Mouse (Mus musculus): ENCODE data around the gene Man2a1. TPM values are rescaled to one million over a fixed set of nuclear protein-coding genes. Genes with fewer than 3 reads are reported as not detected.

The Man2a1 gene
- polyA plus RNA-seq, 1 experiment from 2014 or later: 5.4 TPM

DNA sequence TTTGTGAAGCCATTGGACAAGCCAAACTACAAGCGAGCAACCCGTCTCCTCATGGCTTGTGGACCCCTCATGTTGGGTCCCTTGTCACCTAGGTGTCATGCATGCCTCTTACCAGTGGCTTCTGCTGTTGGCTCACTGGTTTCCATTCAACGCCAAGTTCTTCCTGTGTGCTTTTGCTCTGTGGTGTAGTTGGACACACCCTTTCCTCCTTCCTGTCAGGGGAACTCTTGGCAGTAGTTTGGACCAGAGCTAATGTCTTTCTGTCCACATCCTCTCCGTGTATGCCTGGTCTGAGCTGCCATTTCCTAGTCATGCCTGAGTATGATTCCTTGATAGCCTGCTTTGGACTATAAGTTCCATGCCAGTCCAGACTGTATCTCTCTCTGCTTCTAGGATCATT is 135.0 kb downstream of the Man2a1 start:
- Histone ChIP-seq H3K4me1 (no peaks in the 10 kb centered on the region), H3K9me3 (no peaks in the 10 kb centered on the region), H3K27me3 (replicated peaks) (no peaks in the 10 kb centered on the region), H3K36me3 (peaks cover 10% of the 10 kb centered on the region; the same call in 1 of the 2 replicates), H3K9ac (no peak overlapping the region), H3K27ac (no peak overlapping the region), H3K4me2 (replicated peaks) (no peak overlapping the region), H3K4me3 (no peak overlapping the region)
- ATAC-seq (ENCODE audit: low FRiP score, low read depth): no peak
- WGBS: 89% methylated on average over 4 of the region's 4 CpGs

DNA sequence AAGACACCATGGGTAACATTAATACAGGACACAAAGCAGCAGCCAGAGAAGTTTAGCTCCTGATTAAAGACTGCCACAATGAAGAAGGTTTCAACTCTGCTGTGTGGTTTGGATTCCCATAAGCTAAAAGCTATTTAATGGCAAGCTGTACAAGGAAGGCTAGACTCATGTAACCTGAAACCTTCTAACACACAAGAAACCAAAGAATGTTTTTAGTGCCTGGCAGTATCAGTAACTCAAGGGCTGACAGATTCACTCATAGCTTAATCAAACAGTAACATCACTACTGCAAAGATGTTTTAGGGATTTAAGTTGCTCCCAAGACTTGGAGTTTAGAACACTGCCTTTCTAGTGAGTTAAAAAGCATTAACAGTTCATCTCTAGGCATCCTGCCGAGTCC is 137.4 kb downstream of the Man2a1 start:
- H3K27me3 ChIP-seq (replicated peaks): no peaks in the 10 kb centered on the region
- H3K36me3 ChIP-seq: peaks cover 24% of the 10 kb centered on the region; the same call in 1 of the 2 replicates

GRCm38 (mm10) chr17:64739129-64739528 is 138.6 kb downstream of the Man2a1 start:
- H3K4me1 ChIP-seq: no peaks in the 10 kb centered on the region
- H3K9ac ChIP-seq: no peak overlapping the region
- no peak overlapping the region for H3K27ac ChIP-seq
- H3K27me3 ChIP-seq (replicated peaks): no peaks in the 10 kb centered on the region
- no peak overlapping the region for H3K4me2 ChIP-seq (replicated peaks)
- H3K4me3 ChIP-seq: no peak overlapping the region
- no peak for ATAC-seq (ENCODE audit: low FRiP score, low read depth)
- peaks cover 24% of the 10 kb centered on the region; the same call in 1 of the 2 replicates for H3K36me3 ChIP-seq
- H3K9me3 ChIP-seq: no peaks in the 10 kb centered on the region
- WGBS: 95% methylated on average over 6 of the region's 6 CpGs

More for the DNA sequence above, 137.4 kb downstream of the Man2a1 start:
- ATAC-seq (ENCODE audit: low FRiP score, low read depth): no peak
- Histone ChIP-seq H3K4me3 (no peak overlapping the region), H3K9ac (no peak overlapping the region), H3K27ac (no peak overlapping the region), H3K4me2 (replicated peaks) (no peak overlapping the region), H3K4me1 (no peaks in the 10 kb centered on the region), H3K9me3 (no peaks in the 10 kb centered on the region)
- 80% methylated on average over 1 of the region's 1 CpGs for WGBS

GRCm38 (mm10) chr17:64742715-64743605 is 142.4 kb downstream of the Man2a1 start:
- no peak for ATAC-seq (ENCODE audit: low FRiP score, low read depth)
- Histone ChIP-seq H3K4me1 (no peaks in the 10 kb centered on the region), H3K27me3 (replicated peaks) (no peaks in the 10 kb centered on the region), H3K9ac (no peak overlapping the region), H3K36me3 (peaks cover 26% of the 10 kb centered on the region; the same call in 1 of the 2 replicates), H3K27ac (no peak overlapping the region), H3K4me2 (replicated peaks) (no peak overlapping the region), H3K4me3 (no peak overlapping the region), H3K9me3 (no peaks in the 10 kb centered on the region; the same call in 1 of the 2 replicates)
- WGBS: 37% methylated on average over 6 of the region's 6 CpGs

DNA sequence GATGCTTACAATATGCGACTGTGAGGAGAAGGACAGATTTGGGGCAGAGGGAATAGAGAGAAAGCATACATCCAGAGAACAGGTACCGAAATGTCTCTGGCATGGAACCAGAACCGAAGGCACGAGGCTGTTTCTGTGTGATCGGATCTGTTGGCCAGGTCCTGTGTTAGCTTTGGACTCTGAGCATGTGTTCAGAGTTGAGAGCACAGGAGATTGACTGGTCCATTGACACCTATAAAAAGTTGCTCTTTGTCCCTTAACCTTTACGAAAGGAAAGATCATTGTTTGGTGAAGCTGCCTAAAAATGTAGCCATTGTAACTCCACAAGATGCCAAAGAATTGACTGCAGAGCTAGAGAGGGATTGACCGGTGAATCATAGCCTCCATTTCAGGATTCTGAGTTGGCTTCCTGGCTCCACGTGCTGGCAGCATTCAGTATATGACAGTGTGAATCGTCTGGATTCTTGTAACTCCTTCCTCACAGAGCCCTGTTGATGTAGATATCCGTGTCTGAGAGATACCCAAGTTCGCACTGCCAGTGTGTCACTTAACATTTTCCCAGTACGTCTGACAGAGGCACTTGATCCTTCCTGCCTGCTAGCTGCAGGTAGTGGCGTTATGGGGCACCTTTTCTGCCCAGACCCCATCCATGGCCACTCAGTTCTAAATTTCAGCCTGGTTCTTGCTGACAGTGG is 143.2 kb downstream of the Man2a1 start:
- no peak for ATAC-seq (ENCODE audit: low FRiP score, low read depth)
- no peak overlapping the region for H3K4me3 ChIP-seq
- no peak overlapping the region for H3K27ac ChIP-seq
- 92% methylated on average over 13 of the region's 13 CpGs for whole genome bisulfite sequencing
- peaks cover 22% of the 10 kb centered on the region; the same call in 1 of the 2 replicates for H3K36me3 ChIP-seq
- H3K9me3 ChIP-seq: no peaks in the 10 kb centered on the region; the same call in 1 of the 2 replicates
- no peaks in the 10 kb centered on the region for H3K27me3 ChIP-seq (replicated peaks)
- no peaks in the 10 kb centered on the region for H3K4me1 ChIP-seq
- no peak overlapping the region for H3K9ac ChIP-seq
- H3K4me2 ChIP-seq (replicated peaks): no peak overlapping the region

GRCm38 (mm10) chr17:64746637-64747225 is 146.2 kb downstream of the Man2a1 start:
- no peak overlapping the region for H3K27ac ChIP-seq
- H3K4me3 ChIP-seq: no peak overlapping the region
- ATAC-seq (ENCODE audit: low FRiP score, low read depth): no peak
- no peaks in the 10 kb centered on the region; the same call in 1 of the 2 replicates for H3K9me3 ChIP-seq
- no peak overlapping the region for H3K9ac ChIP-seq
- no peaks in the 10 kb centered on the region for H3K4me1 ChIP-seq
- H3K4me2 ChIP-seq (replicated peaks): no peak overlapping the region
- peaks cover 12% of the 10 kb centered on the region; the same call in 1 of the 2 replicates for H3K36me3 ChIP-seq
- H3K27me3 ChIP-seq (replicated peaks): no peaks in the 10 kb centered on the region
- 90% methylated on average over 8 of the region's 8 CpGs for WGBS

- H3K9me3 ChIP-seq: no peaks in the 10 kb centered on the region; the same call in 1 of the 2 replicates
- H3K4me2 ChIP-seq (replicated peaks): no peak overlapping the region
- no peak for ATAC-seq (ENCODE audit: low FRiP score, low read depth)
- H3K4me1 ChIP-seq: no peaks in the 10 kb centered on the region
- peaks cover 7% of the 10 kb centered on the region; the same call in 1 of the 2 replicates for H3K36me3 ChIP-seq
- H3K4me3 ChIP-seq: no peak overlapping the region
- H3K27me3 ChIP-seq (replicated peaks): no peaks in the 10 kb centered on the region
- no peak overlapping the region for H3K27ac ChIP-seq
- no peak overlapping the region for H3K9ac ChIP-seq
- WGBS: 88% methylated on average over 5 of the region's 5 CpGs
These were observed 146.9 kb downstream of the Man2a1 start for GRCm38 (mm10) chr17:64747461-64747860.

DNA sequence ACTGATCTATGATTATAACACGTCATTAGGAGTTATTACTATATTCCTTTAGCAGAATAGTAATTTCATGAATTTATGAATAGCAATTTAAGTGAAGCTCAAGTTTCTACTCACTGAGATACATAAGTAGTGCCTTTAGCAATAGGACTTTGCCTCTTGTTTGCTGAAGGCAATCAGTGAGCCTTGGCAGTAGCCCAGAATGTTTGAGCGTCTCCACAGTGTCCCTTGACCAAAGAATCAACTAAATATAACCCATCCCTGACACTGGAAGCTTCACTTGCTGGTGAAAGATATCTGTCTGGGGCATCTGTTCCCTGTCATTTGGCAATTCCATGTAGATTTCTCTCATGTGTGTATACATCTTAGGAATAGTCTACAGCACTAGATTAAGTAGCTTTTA is 147.6 kb downstream of the Man2a1 start:
- H3K4me3 ChIP-seq: no peak overlapping the region
- no peaks in the 10 kb centered on the region; the same call in 1 of the 2 replicates for H3K9me3 ChIP-seq
- WGBS: 82% methylated on average over 2 of the region's 2 CpGs
- H3K9ac ChIP-seq: no peak overlapping the region
- no peak for ATAC-seq (ENCODE audit: low FRiP score, low read depth)
- H3K4me1 ChIP-seq: no peaks in the 10 kb centered on the region
- no peak overlapping the region for H3K4me2 ChIP-seq (replicated peaks)
- no peak overlapping the region for H3K27ac ChIP-seq
- no peaks in the 10 kb centered on the region for H3K27me3 ChIP-seq (replicated peaks)
- peaks cover 7% of the 10 kb centered on the region; the same call in 1 of the 2 replicates for H3K36me3 ChIP-seq

DNA sequence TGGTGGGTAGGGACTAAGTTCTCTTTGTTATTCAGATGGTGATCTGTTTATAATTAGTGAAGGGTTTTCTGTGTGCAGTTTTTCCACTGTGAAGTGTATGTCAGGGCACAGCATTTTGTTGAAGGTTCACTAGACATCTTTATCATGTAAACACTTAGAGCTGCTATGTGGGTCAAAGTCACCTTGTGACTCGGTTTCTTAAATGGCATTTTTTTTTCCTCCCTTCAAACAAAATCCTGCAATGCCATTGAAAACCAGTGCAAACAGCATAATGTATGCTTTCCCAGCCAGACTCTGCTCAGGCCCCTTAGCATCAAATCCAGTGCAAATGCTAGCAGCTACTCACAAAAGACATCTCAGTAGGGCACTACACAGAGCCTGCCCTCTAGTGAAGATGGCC is 148.6 kb downstream of the Man2a1 start:
- Histone ChIP-seq H3K27ac (no peak overlapping the region), H3K9ac (no peak overlapping the region), H3K27me3 (replicated peaks) (no peaks in the 10 kb centered on the region), H3K36me3 (peaks cover 7% of the 10 kb centered on the region; the same call in 1 of the 2 replicates), H3K4me2 (replicated peaks) (no peak overlapping the region), H3K4me1 (no peaks in the 10 kb centered on the region), H3K9me3 (no peaks in the 10 kb centered on the region; the same call in 1 of the 2 replicates), H3K4me3 (no peak overlapping the region)
- ATAC-seq (ENCODE audit: low FRiP score, low read depth): no peak
- 76% methylated on average over 1 of the region's 1 CpGs for WGBS

- ATAC-seq (ENCODE audit: low FRiP score, low read depth): no peak
- H3K36me3 ChIP-seq: no peaks in the 10 kb centered on the region
- 90% methylated on average over 5 of the region's 5 CpGs for WGBS
- H3K4me3 ChIP-seq: no peak overlapping the region
- no peaks in the 10 kb centered on the region for H3K9me3 ChIP-seq
- no peaks in the 10 kb centered on the region for H3K27me3 ChIP-seq (replicated peaks)
- H3K27ac ChIP-seq: no peak overlapping the region
- no peaks in the 10 kb centered on the region for H3K4me1 ChIP-seq
- H3K4me2 ChIP-seq (replicated peaks): no peak overlapping the region
- H3K9ac ChIP-seq: no peak overlapping the region
These were observed 150.7 kb downstream of the Man2a1 start for GRCm38 (mm10) chr17:64751249-64751648.

- Histone ChIP-seq H3K9me3 (no peaks in the 10 kb centered on the region), H3K4me1 (no peaks in the 10 kb centered on the region), H3K4me3 (no peak overlapping the region), H3K36me3 (no peaks in the 10 kb centered on the region), H3K4me2 (replicated peaks) (no peak overlapping the region), H3K27ac (no peak overlapping the region), H3K9ac (no peak overlapping the region), H3K27me3 (replicated peaks) (no peaks in the 10 kb centered on the region)
- no peak for ATAC-seq (ENCODE audit: low FRiP score, low read depth)
- 93% methylated on average over 13 of the region's 13 CpGs for WGBS
These were observed 151.8 kb downstream of the Man2a1 start for GRCm38 (mm10) chr17:64752126-64753019.

Data from neural tube, embryonic 12.5 days (tissue).